Mouse (Mus musculus): ENCODE measurements around the gene Kif5c. TPM values are rescaled to one million over a fixed set of nuclear protein-coding genes. Genes with fewer than 3 reads are reported as not detected.

The Kif5c gene
- polyA plus RNA-seq, 1 experiment, result 408 TPM

- H3K27ac ChIP-seq (ENCODE audit: insufficient read depth, low read length), result no peak overlapping the region
- TF ChIP-seq POLR2A (IDR thresholded peaks at IDR 0.05; ENCODE audit: extremely low read depth, insufficient read depth, low read length), result no peak
- TF ChIP-seq CTCF (IDR thresholded peaks at IDR 0.05; ENCODE audit: extremely low read depth, insufficient read depth, low read length), result no peak
- no peak overlapping the region for H3K4me3 ChIP-seq (ENCODE audit: insufficient read depth, low read length)
- peaks cover 7% of the 10 kb centered on the region for H3K4me1 ChIP-seq (ENCODE audit: control insufficient read depth, insufficient read depth, low read length)
Measured at GRCm38 (mm10) chr2:49656988-49657387, 37.9 kb downstream of the Kif5c start.

DNA sequence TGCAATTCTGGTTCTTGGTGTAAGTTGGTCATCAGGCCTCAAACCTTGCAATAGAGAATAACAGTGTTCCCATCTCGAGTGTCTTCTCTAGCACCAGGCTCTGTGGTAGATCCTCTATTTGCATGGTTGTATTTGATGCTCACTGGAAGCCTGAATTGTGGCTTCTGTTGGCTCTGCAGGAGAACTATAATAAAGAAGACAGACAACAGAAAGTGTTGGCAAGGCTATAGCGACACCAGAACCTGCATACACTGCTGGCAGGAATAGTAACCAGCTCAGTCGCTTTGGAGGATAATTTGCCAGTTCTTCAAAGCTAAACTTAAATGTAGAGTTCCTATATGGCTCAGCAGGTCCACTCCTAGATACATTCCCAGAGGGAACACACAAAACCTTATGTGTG, 38.6 kb downstream of the Kif5c start:
- TF ChIP-seq POLR2A (IDR thresholded peaks at IDR 0.05; ENCODE audit: extremely low read depth, insufficient read depth, low read length) (no peak), CTCF (IDR thresholded peaks at IDR 0.05; ENCODE audit: extremely low read depth, insufficient read depth, low read length) (no peak)
- H3K4me1 ChIP-seq (ENCODE audit: control insufficient read depth, insufficient read depth, low read length), result peaks cover 7% of the 10 kb centered on the region
- no peak overlapping the region for H3K27ac ChIP-seq (ENCODE audit: insufficient read depth, low read length)
- H3K4me3 ChIP-seq (ENCODE audit: insufficient read depth, low read length), result no peak overlapping the region

DNA sequence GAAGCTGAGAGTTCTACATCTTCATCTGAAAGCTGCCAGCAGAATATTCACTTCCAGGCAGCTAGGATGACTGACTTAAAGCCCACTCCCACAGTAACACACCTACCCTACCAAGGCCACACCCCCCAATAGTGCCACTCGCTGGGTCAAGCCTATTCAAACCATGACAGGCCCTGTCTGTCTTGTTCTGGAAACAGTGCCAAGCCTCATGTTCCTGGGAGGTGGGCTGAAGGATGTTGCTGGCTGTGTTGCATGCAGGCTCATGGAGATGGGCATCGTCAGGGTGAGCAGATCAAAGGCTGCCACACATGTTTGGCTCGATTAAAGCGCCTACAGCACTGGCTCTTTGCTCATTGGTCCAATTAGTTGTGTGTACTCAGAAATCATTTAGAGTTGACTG, 39.9 kb downstream of the Kif5c start:
- TF ChIP-seq CTCF (IDR thresholded peaks at IDR 0.05; ENCODE audit: extremely low read depth, insufficient read depth, low read length) (no peak), POLR2A (IDR thresholded peaks at IDR 0.05; ENCODE audit: extremely low read depth, insufficient read depth, low read length) (no peak)
- Histone ChIP-seq H3K4me3 (ENCODE audit: insufficient read depth, low read length) (no peak overlapping the region), H3K4me1 (ENCODE audit: control insufficient read depth, insufficient read depth, low read length) (peaks cover 7% of the 10 kb centered on the region), H3K27ac (ENCODE audit: insufficient read depth, low read length) (no peak overlapping the region)

GRCm38 (mm10) chr2:49659964-49660363, 40.9 kb downstream of the Kif5c start:
- peaks cover 7% of the 10 kb centered on the region for H3K4me1 ChIP-seq (ENCODE audit: control insufficient read depth, insufficient read depth, low read length)
- no peak overlapping the region for H3K27ac ChIP-seq (ENCODE audit: insufficient read depth, low read length)
- TF ChIP-seq POLR2A (IDR thresholded peaks at IDR 0.05; ENCODE audit: extremely low read depth, insufficient read depth, low read length), result no peak
- TF ChIP-seq CTCF (IDR thresholded peaks at IDR 0.05; ENCODE audit: extremely low read depth, insufficient read depth, low read length), result no peak
- H3K4me3 ChIP-seq (ENCODE audit: insufficient read depth, low read length), result no peak overlapping the region

- TF ChIP-seq POLR2A (IDR thresholded peaks at IDR 0.05; ENCODE audit: extremely low read depth, insufficient read depth, low read length) (no peak), CTCF (IDR thresholded peaks at IDR 0.05; ENCODE audit: extremely low read depth, insufficient read depth, low read length) (no peak)
- Histone ChIP-seq H3K4me1 (ENCODE audit: control insufficient read depth, insufficient read depth, low read length) (peaks cover 7% of the 10 kb centered on the region), H3K4me3 (ENCODE audit: insufficient read depth, low read length) (no peak overlapping the region), H3K27ac (ENCODE audit: insufficient read depth, low read length) (no peak overlapping the region)
Measured at GRCm38 (mm10) chr2:49660375-49660923, 41.4 kb downstream of the Kif5c start.

- no peak overlapping the region for H3K4me3 ChIP-seq (ENCODE audit: insufficient read depth, low read length)
- TF ChIP-seq CTCF (IDR thresholded peaks at IDR 0.05; ENCODE audit: extremely low read depth, insufficient read depth, low read length) (no peak), POLR2A (IDR thresholded peaks at IDR 0.05; ENCODE audit: extremely low read depth, insufficient read depth, low read length) (no peak)
- peaks cover 4% of the 10 kb centered on the region; the same call in 1 of the 2 replicates for H3K4me1 ChIP-seq (ENCODE audit: control insufficient read depth, insufficient read depth, low read length)
- no peak overlapping the region for H3K27ac ChIP-seq (ENCODE audit: insufficient read depth, low read length)
Measured at GRCm38 (mm10) chr2:49661348-49661747, 42.2 kb downstream of the Kif5c start.

GRCm38 (mm10) chr2:49661872-49662271, 42.8 kb downstream of the Kif5c start:
- H3K27ac ChIP-seq (ENCODE audit: insufficient read depth, low read length), result no peak overlapping the region
- TF ChIP-seq CTCF (IDR thresholded peaks at IDR 0.05; ENCODE audit: extremely low read depth, insufficient read depth, low read length) (no peak), POLR2A (IDR thresholded peaks at IDR 0.05; ENCODE audit: extremely low read depth, insufficient read depth, low read length) (no peak)
- peaks cover 4% of the 10 kb centered on the region; the same call in 1 of the 2 replicates for H3K4me1 ChIP-seq (ENCODE audit: control insufficient read depth, insufficient read depth, low read length)
- H3K4me3 ChIP-seq (ENCODE audit: insufficient read depth, low read length), result no peak overlapping the region

DNA sequence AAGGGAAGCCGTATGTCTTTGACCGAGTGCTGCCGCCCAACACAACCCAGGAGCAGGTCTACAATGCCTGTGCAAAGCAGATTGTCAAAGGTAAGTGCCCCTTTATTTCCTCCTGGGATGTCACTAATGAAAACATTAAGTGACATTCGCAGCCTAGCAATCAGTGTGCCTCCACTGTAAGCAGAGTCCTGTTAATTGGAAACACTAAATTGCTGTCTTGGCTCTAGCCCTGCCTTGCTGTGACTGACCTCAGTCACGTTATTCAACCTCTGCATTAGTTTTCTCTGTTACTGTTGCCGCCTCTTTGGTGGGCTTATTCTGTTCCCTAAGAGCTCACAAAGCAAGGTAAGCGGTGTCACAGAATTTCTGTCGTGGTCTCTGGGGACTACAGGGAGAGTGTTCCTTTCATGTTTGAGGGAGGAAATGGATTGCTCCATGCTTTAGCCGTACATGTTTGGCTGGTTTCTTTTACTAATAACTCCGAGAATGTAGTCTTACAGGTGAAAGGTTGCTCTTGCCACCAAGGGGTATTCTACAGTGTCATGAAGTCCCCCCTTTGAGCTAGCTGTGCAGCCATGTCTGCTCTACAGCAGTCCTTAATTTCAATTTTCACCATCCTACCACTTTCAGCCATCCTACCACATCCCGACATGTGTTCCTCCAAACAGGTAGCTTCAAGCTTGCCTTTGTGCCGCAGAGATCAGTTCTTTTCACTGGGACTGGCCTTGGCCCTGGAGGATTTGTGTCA, 52.8 kb downstream of the Kif5c start:
- Histone ChIP-seq H3K4me1 (ENCODE audit: control insufficient read depth, insufficient read depth, low read length) (peaks cover 7% of the 10 kb centered on the region), H3K4me3 (ENCODE audit: insufficient read depth, low read length) (no peak overlapping the region), H3K27ac (ENCODE audit: insufficient read depth, low read length) (no peak overlapping the region)
- TF ChIP-seq POLR2A (IDR thresholded peaks at IDR 0.05; ENCODE audit: extremely low read depth, insufficient read depth, low read length) (no peak), CTCF (IDR thresholded peaks at IDR 0.05; ENCODE audit: extremely low read depth, insufficient read depth, low read length) (no peak)

- no peak for TF ChIP-seq CTCF (IDR thresholded peaks at IDR 0.05; ENCODE audit: extremely low read depth, insufficient read depth, low read length)
- no peak for TF ChIP-seq POLR2A (IDR thresholded peaks at IDR 0.05; ENCODE audit: extremely low read depth, insufficient read depth, low read length)
- no peak overlapping the region for H3K4me3 ChIP-seq (ENCODE audit: insufficient read depth, low read length)
- H3K27ac ChIP-seq (ENCODE audit: insufficient read depth, low read length), result no peak overlapping the region
- H3K4me1 ChIP-seq (ENCODE audit: control insufficient read depth, insufficient read depth, low read length), result peaks cover 7% of the 10 kb centered on the region
Measured at GRCm38 (mm10) chr2:49672501-49672874, 53.4 kb downstream of the Kif5c start.

- H3K4me1 ChIP-seq (ENCODE audit: control insufficient read depth, insufficient read depth, low read length), result peaks cover 13% of the 10 kb centered on the region; the same call in 1 of the 2 replicates
- TF ChIP-seq CTCF (IDR thresholded peaks at IDR 0.05; ENCODE audit: extremely low read depth, insufficient read depth, low read length), result no peak
- no peak for TF ChIP-seq POLR2A (IDR thresholded peaks at IDR 0.05; ENCODE audit: extremely low read depth, insufficient read depth, low read length)
- no peak overlapping the region for H3K27ac ChIP-seq (ENCODE audit: insufficient read depth, low read length)
- H3K4me3 ChIP-seq (ENCODE audit: insufficient read depth, low read length), result no peak overlapping the region
Measured at GRCm38 (mm10) chr2:49676020-49676419, 56.9 kb downstream of the Kif5c start.

Data from cortical plate, adult 2 months (tissue).